Mouse (Mus musculus) cortical plate, adult 2 months (tissue): ENCODE results near the gene Samd14.

Experiments
- CTCF ChIP-seq: fragments of 200-500 bp; IDR thresholded peaks from 2 replicates; pipeline ENCODE4 v1.5.1; 2011; ENCODE audit warnings: mild to moderate bottlenecking, control low read depth, low read length; ENCODE audit not compliant: insufficient read depth; ENCODE audit errors: extremely low read depth
- POLR2A ChIP-seq: fragments of 200-500 bp; IDR thresholded peaks from 2 replicates; pipeline ENCODE4 v1.6.1; 2011; ENCODE audit warnings: mild to moderate bottlenecking, low read length, control low read depth; ENCODE audit not compliant: insufficient read depth; ENCODE audit errors: extremely low read depth

- TF ChIP-seq CTCF (no peak), POLR2A (no peak)
Observed at GRCm38 (mm10) chr11:95034902-95035301, 25.2 kb downstream of the Samd14 start.
